Mouse (Mus musculus): ENCODE measurements at regions not wholly inside any gene's neighbourhood (a gene's known extent, or its start where the extent isn't known, plus 50 kb on each side); places are given as distances from the start of the nearest gene placed in this dataset.

- TF ChIP-seq CTCF (IDR thresholded peaks at IDR 0.05; ENCODE audit: borderline replicate concordance, insufficient read depth, low read length) (no peak), POLR2A (IDR thresholded peaks at IDR 0.05; ENCODE audit: low read depth, low read length) (no peak)
Observed at GRCm38 (mm10) chr8:89563544-89563943, 519.6 kb upstream of the Sall1 start.
